Mouse (Mus musculus): ENCODE data around the gene 2310034G01Rik.

Gene 2310034G01Rik

GRCm38 (mm10) chr19:46314872-46315742 lies 35.0 kb downstream of the 2310034G01Rik start:
- in situ Hi-C loops (cut with MboI), result no loop called here

- in situ Hi-C loops (cut with MboI), result no loop called here
These were observed 35.9 kb downstream of the 2310034G01Rik start for GRCm38 (mm10) chr19:46314151-46314601.

- in situ Hi-C loops (cut with MboI), result no loop called here
These were observed 36.5 kb downstream of the 2310034G01Rik start for GRCm38 (mm10) chr19:46313591-46313990.

- in situ Hi-C loops (cut with MboI), result no loop called here
These were observed 37.0 kb downstream of the 2310034G01Rik start for GRCm38 (mm10) chr19:46313116-46313515.

- in situ Hi-C loops (cut with MboI), result no loop called here
These were observed 37.5 kb downstream of the 2310034G01Rik start for GRCm38 (mm10) chr19:46312566-46312965.

- in situ Hi-C loops (cut with MboI), result no loop called here
These were observed 38.8 kb downstream of the 2310034G01Rik start for GRCm38 (mm10) chr19:46311341-46311740.

GRCm38 (mm10) chr19:46310312-46310865 lies 39.7 kb downstream of the 2310034G01Rik start:
- in situ Hi-C loops (cut with MboI), result no loop called here

GRCm38 (mm10) chr19:46309651-46310305 lies 40.3 kb downstream of the 2310034G01Rik start:
- in situ Hi-C loops (cut with MboI), result no loop called here

GRCm38 (mm10) chr19:46308706-46309435 lies 41.2 kb downstream of the 2310034G01Rik start:
- in situ Hi-C loops (cut with MboI), result no loop called here

GRCm38 (mm10) chr19:46308303-46308702 lies 41.8 kb downstream of the 2310034G01Rik start:
- in situ Hi-C loops (cut with MboI), result no loop called here

- in situ Hi-C loops (cut with MboI), result no loop called here
These were observed 42.3 kb downstream of the 2310034G01Rik start for GRCm38 (mm10) chr19:46307781-46308180.

- in situ Hi-C loops (cut with MboI), result no loop called here
These were observed 43.3 kb downstream of the 2310034G01Rik start for GRCm38 (mm10) chr19:46306751-46307289.

GRCm38 (mm10) chr19:46306268-46306610 lies 43.9 kb downstream of the 2310034G01Rik start:
- in situ Hi-C loops (cut with MboI), result no loop called here

GRCm38 (mm10) chr19:46305432-46306267 lies 44.5 kb downstream of the 2310034G01Rik start:
- in situ Hi-C loops (cut with MboI), result no loop called here

GRCm38 (mm10) chr19:46304908-46305333 lies 45.2 kb downstream of the 2310034G01Rik start:
- in situ Hi-C loops (cut with MboI), result no loop called here

GRCm38 (mm10) chr19:46304216-46304841 lies 45.8 kb downstream of the 2310034G01Rik start, which contains the start of gene Nfkb2:
Gene Nfkb2, plus strand, starts transcription at chr19:46304320.
- in situ Hi-C loops (cut with MboI), result no loop called here

- in situ Hi-C loops (cut with MboI), result no loop called here
These were observed 46.6 kb downstream of the 2310034G01Rik start for GRCm38 (mm10) chr19:46303251-46304215.

GRCm38 (mm10) chr19:46302551-46302950 lies 47.6 kb downstream of the 2310034G01Rik start:
- in situ Hi-C loops (cut with MboI), result no loop called here

All from mature B cell (primary cell).